Mouse (Mus musculus) myocyte (in vitro differentiated cells): ENCODE data around the gene Shoc2. TPM values are rescaled to one million over a fixed set of nuclear protein-coding genes. Genes with fewer than 3 reads are reported as not detected.
A peak's percentile ranks its signal among the peaks of the same experiment; 100 is the strongest.

Experiments used
- H3K27me3 ChIP-seq: one replicate; pipeline ENCODE4 v1.6.1; 2011; ENCODE audit not compliant: control insufficient read depth, insufficient read depth, insufficient read length
- H3K36me3 ChIP-seq: one replicate; pipeline ENCODE4 v1.6.1; 2011; ENCODE audit not compliant: control insufficient read depth, insufficient read depth
- H3K4me2 ChIP-seq: one replicate; pipeline ENCODE4 v1.6.1; 2011; ENCODE audit warnings: low read depth, control low read depth
- H3K4me3 ChIP-seq: one replicate; pipeline ENCODE4 v1.5.1; 2011; ENCODE audit warnings: mild to moderate bottlenecking, control low read depth, moderate library complexity
- H3K79me2 ChIP-seq: one replicate; pipeline ENCODE4 v1.6.1; 2011; ENCODE audit not compliant: control insufficient read depth, insufficient read depth
- H3ac ChIP-seq: one replicate; pipeline ENCODE4 v1.6.1; 2011; ENCODE audit not compliant: control insufficient read depth, insufficient read length
- CEBPB ChIP-seq: IDR thresholded peaks from 2 replicates; pipeline ENCODE4 v1.6.1; 2011; ENCODE audit warnings: mild to moderate bottlenecking, moderate library complexity; ENCODE audit not compliant: poor library complexity, insufficient read depth, severe bottlenecking
- E2F4 ChIP-seq: IDR thresholded peaks from one replicate; pipeline ENCODE4 v1.6.1; 2011; ENCODE audit warnings: mild to moderate bottlenecking, control low read depth, moderate library complexity; ENCODE audit not compliant: insufficient read depth
- MAX ChIP-seq: IDR thresholded peaks from one replicate; pipeline ENCODE4 v1.6.1; 2011; ENCODE audit warnings: low read depth, mild to moderate bottlenecking, control low read depth
- MYOD1 ChIP-seq, 3 experiments: IDR thresholded peaks; one replicate each; pipeline ENCODE4 v1.6.1; 2011; ENCODE audit warnings: control low read depth in 2 of 3, low read depth in 2 of 3, mild to moderate bottlenecking in 2 of 3, moderate library complexity in 1 of 3; ENCODE audit not compliant: insufficient read length in 2 of 3, control insufficient read depth in 1 of 3
- MYOG ChIP-seq, 3 experiments: IDR thresholded peaks; one replicate each; pipeline ENCODE4 v1.6.1; 2011; ENCODE audit warnings: control low read depth in 2 of 3, low read depth in 2 of 3, mild to moderate bottlenecking in 2 of 3; ENCODE audit not compliant: insufficient read length in 2 of 3, control insufficient read depth in 1 of 3, insufficient read depth in 1 of 3
- POLR2A ChIP-seq: IDR thresholded peaks from one replicate; pipeline ENCODE4 v1.6.1; 2011; ENCODE audit warnings: low read depth, mild to moderate bottlenecking, control low read depth, moderate library complexity; ENCODE audit not compliant: insufficient read length
- POLR2AphosphoS2 ChIP-seq: IDR thresholded peaks from one replicate; pipeline ENCODE4 v1.6.1; 2011; ENCODE audit warnings: low read depth, control low read depth; ENCODE audit not compliant: insufficient read length
- REST ChIP-seq: IDR thresholded peaks from one replicate; pipeline ENCODE4 v1.6.1; 2011; ENCODE audit warnings: mild to moderate bottlenecking, control low read depth, moderate library complexity; ENCODE audit not compliant: insufficient read depth, insufficient read length
- SRF ChIP-seq: IDR thresholded peaks from one replicate; pipeline ENCODE4 v1.6.1; 2011; ENCODE audit warnings: low read depth; ENCODE audit not compliant: control insufficient read depth, insufficient read length
- TCF12 ChIP-seq: IDR thresholded peaks from one replicate; pipeline ENCODE4 v1.6.1; 2011; ENCODE audit warnings: mild to moderate bottlenecking, control low read depth; ENCODE audit not compliant: poor library complexity, insufficient read depth, severe bottlenecking
- TCF3 ChIP-seq: IDR thresholded peaks from one replicate; pipeline ENCODE4 v1.6.1; 2011; ENCODE audit warnings: low read depth, control low read depth; ENCODE audit not compliant: insufficient read length
- USF1 ChIP-seq: IDR thresholded peaks from one replicate; pipeline ENCODE4 v1.6.1; 2011; ENCODE audit warnings: low read depth, mild to moderate bottlenecking, control low read depth, moderate library complexity
- polyA plus RNA-seq: library from polyadenylated mRNA; unstranded; fragments of >200 nt; fragmentation: generic; extraction: Trizol; gene quantifications from one replicate; pipeline ENCODE4 v1.2.1, GENCODE M21; 2012; ENCODE audit warnings: missing spikeins

Gene Shoc2
- polyA plus RNA-seq, 1 experiment, result 11.4 TPM

DNA sequence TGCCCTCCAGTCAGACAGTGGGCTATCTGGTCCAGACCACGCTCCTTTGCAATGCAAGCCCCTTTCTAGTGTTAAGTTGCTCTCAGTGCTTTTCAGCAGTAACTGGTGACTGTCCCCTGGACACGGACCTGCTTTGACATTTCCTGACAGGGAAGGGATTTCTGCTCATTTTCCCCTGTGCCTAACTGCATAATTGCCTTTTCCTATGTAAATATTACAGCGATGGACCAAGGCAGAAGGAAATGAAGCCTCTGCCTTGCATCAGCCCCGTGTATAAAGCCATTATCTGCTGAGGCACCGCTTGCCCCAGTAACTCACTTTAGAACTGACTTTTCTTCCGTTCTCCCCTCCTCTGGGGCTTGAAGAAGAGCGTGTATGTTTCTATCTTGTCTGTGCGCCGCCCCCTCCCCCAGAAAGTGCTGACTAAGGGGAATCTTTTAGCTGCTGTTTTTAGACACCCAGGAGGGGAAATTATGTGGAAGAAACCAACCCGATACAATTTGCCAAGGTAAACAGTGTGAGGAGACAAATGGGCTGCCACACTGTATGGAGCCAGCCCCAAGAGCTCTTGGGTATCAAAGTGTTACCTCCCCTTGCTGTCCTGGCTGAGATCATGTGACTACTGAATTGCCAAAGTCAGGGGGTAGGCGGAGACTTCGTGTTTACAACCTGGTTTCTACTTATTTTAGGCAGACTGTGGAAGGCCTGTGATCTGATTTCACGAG lies 104.2 kb downstream of the Shoc2 start:
- H3K79me2 ChIP-seq, result no peaks in the 10 kb centered on the region
- H3ac ChIP-seq, result no peak overlapping the region
- TF ChIP-seq CEBPB (0 out of 2 replicates have a peak, but pooled peaks have one; percentile 9), E2F4 (no peak), REST (no peak), MYOG (IDR thresholded peaks at IDR 0.05; ENCODE audit: control insufficient read depth in 1 of 3, insufficient read depth in 1 of 3, insufficient read length in 2 of 3, low read depth in 2 of 3) (no peak), USF1 (peak; percentile 32)
- H3K36me3 ChIP-seq, result no peaks in the 10 kb centered on the region
- H3K4me2 ChIP-seq, result peak overlapping the region; percentile 58
- H3K27me3 ChIP-seq, result peaks cover 61% of the 10 kb centered on the region
- no peak overlapping the region for H3K4me3 ChIP-seq

DNA sequence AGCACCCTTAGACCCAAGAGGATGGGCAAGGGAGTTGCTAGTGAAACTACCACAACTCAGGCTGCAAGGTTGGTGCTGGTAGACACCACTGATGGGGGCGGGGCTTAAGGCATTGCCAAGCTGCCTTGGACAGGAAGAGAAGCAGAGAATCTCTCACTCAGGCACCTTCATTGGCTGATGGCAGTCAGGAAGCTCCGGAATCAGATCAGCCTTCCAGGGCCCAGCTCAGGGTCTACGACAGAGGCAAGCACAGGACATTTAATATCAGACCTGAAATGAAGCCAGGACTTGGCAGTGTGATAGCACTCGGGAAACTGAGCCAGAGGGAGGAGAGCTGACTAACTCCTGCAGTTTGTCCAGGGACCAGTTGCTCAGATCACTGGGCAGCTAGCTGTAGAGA lies 107.5 kb downstream of the Shoc2 start:
- Histone ChIP-seq H3K36me3 (no peaks in the 10 kb centered on the region), H3K27me3 (peaks cover 44% of the 10 kb centered on the region), H3ac (no peak overlapping the region), H3K4me2 (no peak overlapping the region), H3K79me2 (no peaks in the 10 kb centered on the region), H3K4me3 (no peak overlapping the region)
- TF ChIP-seq TCF12 (no peak), MAX (no peak), REST (no peak), POLR2A (no peak), MYOD1 (IDR thresholded peaks at IDR 0.05; ENCODE audit: control insufficient read depth in 1 of 3, insufficient read length in 2 of 3, low read depth in 2 of 3) (no peak), MYOG (IDR thresholded peaks at IDR 0.05; ENCODE audit: control insufficient read depth in 1 of 3, insufficient read depth in 1 of 3, insufficient read length in 2 of 3, low read depth in 2 of 3) (no peak), POLR2AphosphoS2 (no peak), SRF (no peak), CEBPB (no peak), USF1 (no peak), E2F4 (no peak)

DNA sequence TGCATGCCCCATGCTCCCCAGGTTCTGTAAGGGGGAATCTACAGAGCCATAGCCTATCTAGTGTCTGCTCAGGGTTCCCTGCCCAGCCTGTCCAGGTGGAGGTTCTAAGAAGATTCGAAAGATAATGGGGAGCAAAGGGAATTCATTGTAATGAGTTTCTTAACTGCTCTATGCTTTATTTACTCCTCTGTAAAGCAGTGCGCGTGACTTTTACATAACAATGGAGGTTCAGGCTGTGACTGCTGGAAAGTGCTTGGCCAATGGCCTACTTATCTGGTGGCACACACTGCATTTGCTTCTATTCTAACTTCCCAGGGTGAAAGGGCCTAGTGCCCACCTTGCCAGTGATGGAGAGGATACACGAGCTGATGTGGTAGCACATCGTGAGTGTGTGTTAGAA lies 111.7 kb downstream of the Shoc2 start:
- Histone ChIP-seq H3K4me3 (no peak overlapping the region), H3K27me3 (peaks cover 14% of the 10 kb centered on the region), H3K36me3 (no peaks in the 10 kb centered on the region), H3K4me2 (no peak overlapping the region), H3ac (no peak overlapping the region), H3K79me2 (no peaks in the 10 kb centered on the region)
- TF ChIP-seq USF1 (no peak), SRF (no peak)

DNA sequence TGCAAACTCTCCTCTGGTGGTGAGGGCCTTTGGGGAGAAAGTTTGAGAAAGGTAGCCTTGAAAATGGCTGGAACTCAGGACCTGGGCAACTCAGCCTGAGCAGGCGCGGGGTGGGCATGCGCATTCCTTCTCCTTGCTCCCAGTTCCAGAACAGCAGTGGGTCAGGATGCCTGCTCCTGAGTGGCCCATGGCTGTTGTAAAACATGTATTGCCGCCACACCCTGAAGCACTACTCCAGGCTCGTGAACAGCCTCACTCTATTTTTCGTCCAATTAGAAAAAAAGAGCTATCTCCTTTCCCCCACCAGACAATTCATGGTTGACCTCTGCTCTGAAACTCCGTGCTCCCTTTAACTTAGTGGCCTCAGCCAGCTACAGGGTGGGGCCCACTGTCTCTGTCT lies 124.3 kb downstream of the Shoc2 start:
- Histone ChIP-seq H3K4me3 (no peak overlapping the region), H3K4me2 (no peak overlapping the region), H3K79me2 (no peaks in the 10 kb centered on the region), H3K27me3 (peaks cover 22% of the 10 kb centered on the region), H3ac (no peak overlapping the region), H3K36me3 (no peaks in the 10 kb centered on the region)
- TF ChIP-seq SRF (no peak), MYOD1 (IDR thresholded peaks at IDR 0.05; ENCODE audit: control insufficient read depth in 1 of 3, insufficient read length in 2 of 3, low read depth in 2 of 3) (no peak), POLR2AphosphoS2 (no peak), MAX (no peak), MYOG (IDR thresholded peaks at IDR 0.05; ENCODE audit: control insufficient read depth in 1 of 3, insufficient read depth in 1 of 3, insufficient read length in 2 of 3, low read depth in 2 of 3) (no peak), REST (no peak), POLR2A (no peak), TCF3 (no peak), TCF12 (no peak), USF1 (no peak), CEBPB (no peak), E2F4 (no peak)

DNA sequence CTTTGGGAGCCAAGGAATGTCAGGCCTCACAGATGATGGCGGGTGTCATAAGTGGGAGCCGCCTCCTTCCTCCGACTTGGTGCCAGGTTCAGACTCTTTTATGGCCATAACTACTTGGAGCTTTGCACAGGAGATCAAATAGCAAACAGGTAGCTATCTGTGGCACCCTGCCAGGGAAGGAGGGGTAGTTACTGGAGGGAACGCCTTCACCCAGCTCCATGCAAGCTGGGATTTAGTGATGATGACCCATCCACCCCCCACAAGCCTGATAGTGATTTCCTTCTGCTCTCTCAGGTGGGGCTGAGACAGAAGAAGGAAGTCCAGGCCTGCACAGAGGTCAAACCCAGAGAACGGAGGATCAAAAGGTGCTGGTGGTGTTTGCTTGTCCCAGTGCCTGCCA lies 126.4 kb downstream of the Shoc2 start:
- no peaks in the 10 kb centered on the region for H3K36me3 ChIP-seq
- H3K27me3 ChIP-seq, result peaks cover 14% of the 10 kb centered on the region
- TF ChIP-seq SRF (no peak), REST (no peak), POLR2A (no peak), USF1 (no peak), MYOD1 (IDR thresholded peaks at IDR 0.05; ENCODE audit: control insufficient read depth in 1 of 3, insufficient read length in 2 of 3, low read depth in 2 of 3) (no peak), TCF12 (no peak), TCF3 (no peak), MYOG (IDR thresholded peaks at IDR 0.05; ENCODE audit: control insufficient read depth in 1 of 3, insufficient read depth in 1 of 3, insufficient read length in 2 of 3, low read depth in 2 of 3) (no peak), POLR2AphosphoS2 (no peak), CEBPB (no peak), E2F4 (no peak), MAX (no peak)
- no peaks in the 10 kb centered on the region for H3K79me2 ChIP-seq
- H3K4me3 ChIP-seq, result no peak overlapping the region
- H3K4me2 ChIP-seq, result no peak overlapping the region
- no peak overlapping the region for H3ac ChIP-seq
